Mouse (Mus musculus) kidney, postnatal 0 days (tissue): ENCODE measurements around the gene Casc3. TPM values are rescaled to one million over a fixed set of nuclear protein-coding genes. Genes with fewer than 3 reads are reported as not detected.

Source experiments
- ATAC-seq: fragments of 200-750 bp; cut with Nextera tagmentation; replicated peaks from 2 replicates; pipeline ENCODE4 v1.8.0; 2017; ENCODE audit warnings: low read depth, moderate number of reproducible peaks, moderate TSS enrichment, moderate library complexity; ENCODE audit not compliant: low FRiP score
- DNase-seq: peaks from one replicate; pipeline ENCODE4 v3.0.0-alpha.2; 2016; ENCODE audit warnings: low spot score
- H3K27ac ChIP-seq: fragments of 300-500 bp; sonication (generic); 2 replicates; pipeline ENCODE4 v1.5.1; 2014; ENCODE audit warnings: mild to moderate bottlenecking
- H3K27me3 ChIP-seq: fragments of 300-500 bp; sonication (generic); 2 replicates; pipeline ENCODE4 v1.6.1; 2014; ENCODE audit warnings: low read length, mixed read lengths; ENCODE audit not compliant: insufficient read depth
- H3K36me3 ChIP-seq: fragments of 300-500 bp; sonication (generic); 2 replicates; pipeline ENCODE4 v1.6.1; 2014; ENCODE audit warnings: low read length, mixed read lengths; ENCODE audit not compliant: insufficient read depth
- H3K4me1 ChIP-seq: fragments of 300-500 bp; sonication (generic); replicated peaks from 2 replicates; pipeline ENCODE4 v1.6.1; 2014; ENCODE audit warnings: antibody characterized with exemption, low read length, mixed read lengths; ENCODE audit not compliant: insufficient read depth
- H3K4me2 ChIP-seq: fragments of 300-500 bp; sonication (generic); 2 replicates; pipeline ENCODE4 v1.6.1; 2014; ENCODE audit warnings: mild to moderate bottlenecking, low read length, moderate library complexity, mixed read lengths
- H3K4me3 ChIP-seq: fragments of 300-500 bp; sonication (generic); replicated peaks from 2 replicates; pipeline ENCODE4 v1.5.1; 2014; ENCODE audit warnings: low read depth, low read length
- H3K9ac ChIP-seq: fragments of 300-500 bp; sonication (generic); 2 replicates; pipeline ENCODE4 v1.6.1; 2014; ENCODE audit warnings: low read depth, low read length
- H3K9me3 ChIP-seq: fragments of 300-500 bp; sonication (generic); replicated peaks from 2 replicates; pipeline ENCODE4 v1.6.1; 2016; ENCODE audit warnings: low read length, inconsistent platforms, mixed read lengths
- CTCF ChIP-seq: IDR thresholded peaks from 2 replicates; pipeline ENCODE4 v1.5.1; 2016; ENCODE audit warnings: antibody characterized with exemption, low read depth, mild to moderate bottlenecking, moderate library complexity
- WGBS: fragments of 180-500 bp; shearing (Covaris S2); extraction: QIAGEN DNeasy Blood & Tissue Kit; methylation state at CpG from one replicate; pipeline ENCODE4 v1.1.7; 2014; 5-methylcytosine and 5-hydroxymethylcytosine counted together
- polyA plus RNA-seq: library from polyadenylated mRNA; unstranded; fragments of >200 nt; fragmentation: Nextera tagmentation; extraction: Ambion mirVana; gene quantifications from 2 replicates; pipeline ENCODE4 v1.2.1, GENCODE M21; 2015

Casc3 gene
- polyA plus RNA-seq, 1 experiment from 2014 or later: 25.7 TPM

GRCm38 (mm10) chr11:98783236-98783696 is 21.4 kb upstream of the Casc3 start:
- Histone ChIP-seq H3K9me3 (no peaks in the 10 kb centered on the region), H3K9ac (peak overlapping the region; percentile 31; the same call in 1 of the 2 replicates), H3K36me3 (no peaks in the 10 kb centered on the region), H3K27me3 (no peaks in the 10 kb centered on the region), H3K4me1 (peaks cover 61% of the 10 kb centered on the region), H3K4me3 (0 out of 2 replicates have a peak overlapping the region, but pooled peaks have one; percentile 4), H3K27ac (peak overlapping the region; percentile 99), H3K4me2 (peak overlapping the region; percentile 41)
- DNase-seq: peak; percentile 97
- TF ChIP-seq CTCF: no peak
- WGBS: under 1% methylated on average over 20 of the region's 20 CpGs
- peak; percentile 72 for ATAC-seq

DNA sequence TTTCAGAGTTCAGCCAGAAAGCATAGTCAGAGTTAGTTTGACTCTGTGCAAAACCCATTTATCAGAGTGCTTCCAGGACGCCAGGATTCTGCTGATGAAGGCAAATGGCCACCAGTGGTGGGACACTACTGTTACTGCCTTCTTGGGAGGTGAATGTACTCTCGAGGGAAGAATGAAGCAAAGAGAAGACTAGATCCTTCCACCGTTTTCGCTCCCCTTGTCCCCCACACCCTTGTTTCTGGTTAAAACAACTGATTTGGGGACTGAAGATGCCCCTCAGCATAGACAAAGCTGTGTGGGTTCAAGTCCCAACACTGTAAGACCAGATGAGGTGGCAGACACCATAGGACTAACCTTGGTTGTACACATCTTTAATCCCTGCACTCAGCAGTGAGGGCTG is 20.6 kb upstream of the Casc3 start:
- Histone ChIP-seq H3K4me2 (no peak overlapping the region), H3K9ac (no peak overlapping the region), H3K4me1 (peaks cover 63% of the 10 kb centered on the region)

GRCm38 (mm10) chr11:98785214-98785613 is 19.5 kb upstream of the Casc3 start:
- no peak overlapping the region for H3K9ac ChIP-seq
- WGBS: 36% methylated on average over 10 of the region's 10 CpGs
- ATAC-seq (no peak), DNase-seq (no peak)
- H3K27me3 ChIP-seq: no peaks in the 10 kb centered on the region
- no peak for TF ChIP-seq CTCF
- 0 out of 2 replicates have a peak overlapping the region, but pooled peaks have one; percentile 53 for H3K4me2 ChIP-seq
- no peak overlapping the region for H3K4me3 ChIP-seq
- H3K27ac ChIP-seq: peak overlapping the region; percentile 99
- H3K9me3 ChIP-seq: no peaks in the 10 kb centered on the region
- H3K36me3 ChIP-seq: no peaks in the 10 kb centered on the region
- peaks cover 61% of the 10 kb centered on the region for H3K4me1 ChIP-seq

More for the DNA sequence above, 20.6 kb upstream of the Casc3 start:
- Histone ChIP-seq H3K9me3 (no peaks in the 10 kb centered on the region), H3K27ac (peak overlapping the region; percentile 99), H3K4me3 (no peak overlapping the region), H3K27me3 (no peaks in the 10 kb centered on the region), H3K36me3 (no peaks in the 10 kb centered on the region)
- ATAC-seq: no peak
- no peak for TF ChIP-seq CTCF
- WGBS: 61% methylated on average over 4 of the region's 4 CpGs
- no peak for DNase-seq

DNA sequence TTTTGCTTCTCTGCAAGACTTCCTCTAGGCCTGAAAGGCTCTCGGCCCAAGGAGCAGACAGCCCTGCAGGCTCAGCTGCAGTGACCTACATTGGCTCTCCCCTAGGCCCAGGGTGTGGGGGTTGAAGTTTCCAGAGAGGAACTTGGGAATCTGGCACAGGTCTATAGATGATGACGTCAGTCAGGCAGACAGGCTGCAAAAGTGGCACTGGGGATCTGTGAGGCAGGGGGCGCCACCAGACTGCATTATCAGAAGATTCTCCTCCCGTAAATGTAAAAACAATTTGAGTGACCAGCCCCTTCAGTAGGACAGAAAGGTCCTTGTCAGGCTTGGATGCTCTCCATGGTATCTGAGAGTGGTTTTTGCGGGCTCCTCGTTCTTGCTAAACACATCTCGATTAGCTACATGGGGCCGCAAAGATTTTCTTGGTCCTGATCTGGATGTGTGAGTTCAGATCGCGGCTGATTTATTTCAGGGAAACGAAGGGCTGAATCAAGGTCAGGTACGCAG is 18.9 kb upstream of the Casc3 start:
- 2% methylated on average over 12 of the region's 12 CpGs for WGBS
- H3K4me3 ChIP-seq: 0 out of 2 replicates have a peak overlapping the region, but pooled peaks have one; percentile 1

DNA sequence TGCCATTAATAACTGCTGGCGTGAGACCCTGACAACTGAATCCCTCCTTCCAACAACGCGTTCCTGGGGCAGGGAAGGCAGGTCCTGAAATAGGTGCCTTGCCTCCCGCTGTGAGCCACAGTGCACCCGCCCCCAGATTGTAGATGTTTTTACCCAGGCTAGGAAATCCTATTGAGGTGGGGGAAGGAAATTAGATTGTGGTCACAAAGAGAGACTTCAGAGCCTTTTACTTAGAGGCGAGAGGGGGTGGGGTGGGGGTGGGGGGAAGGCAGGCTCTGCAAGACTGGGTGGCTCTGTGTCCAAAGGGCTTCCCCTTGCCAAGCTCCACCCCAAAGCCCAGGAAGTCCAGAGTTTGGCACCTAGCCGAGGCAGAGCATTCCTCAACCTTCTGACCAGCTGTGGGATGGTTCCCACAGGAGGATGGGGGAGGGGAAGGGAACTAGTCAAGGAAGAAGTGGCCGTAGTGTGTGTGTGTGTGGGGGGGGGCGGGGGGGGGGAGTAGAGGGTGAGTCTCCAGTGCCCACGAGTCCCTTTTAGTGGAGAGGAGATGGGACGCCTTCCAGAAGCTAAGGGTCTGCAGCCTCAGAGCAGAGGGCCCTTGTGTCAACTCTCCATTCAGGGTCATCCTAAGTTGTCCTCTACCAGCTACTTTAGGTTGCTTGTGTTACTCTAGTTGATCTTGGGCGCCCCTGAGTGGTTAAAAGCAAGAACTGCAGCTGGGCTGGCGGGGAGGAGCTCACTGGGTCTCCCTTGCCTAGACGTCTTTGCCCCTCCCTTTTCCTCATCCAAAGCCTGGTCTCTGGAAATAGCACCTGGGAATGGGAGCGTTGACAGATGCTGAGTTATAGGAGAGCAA is 18.1 kb upstream of the Casc3 start:
- 0% methylated on average over 14 of the region's 15 CpGs for WGBS
- peak overlapping the region; percentile 40; the same call in 1 of the 2 replicates for H3K9ac ChIP-seq
- peak overlapping the region; percentile 99 for H3K27ac ChIP-seq
- TF ChIP-seq CTCF: peak; percentile 93
- H3K4me2 ChIP-seq: peak overlapping the region; percentile 53
- peaks cover 56% of the 10 kb centered on the region for H3K4me1 ChIP-seq
- 0 out of 2 replicates have a peak overlapping the region, but pooled peaks have one; percentile 1 for H3K4me3 ChIP-seq
- no peaks in the 10 kb centered on the region for H3K9me3 ChIP-seq
- ATAC-seq (peak; percentile 77), DNase-seq (peak; percentile 98)
- no peaks in the 10 kb centered on the region for H3K27me3 ChIP-seq
- no peaks in the 10 kb centered on the region for H3K36me3 ChIP-seq

More for the DNA sequence above, 18.9 kb upstream of the Casc3 start:
- Histone ChIP-seq H3K9ac (peak overlapping the region; percentile 40; the same call in 1 of the 2 replicates), H3K27me3 (no peaks in the 10 kb centered on the region), H3K9me3 (no peaks in the 10 kb centered on the region), H3K27ac (peak overlapping the region; percentile 99), H3K36me3 (no peaks in the 10 kb centered on the region), H3K4me1 (peaks cover 60% of the 10 kb centered on the region), H3K4me2 (peak overlapping the region; percentile 53)
- DNase-seq (peak; percentile 94), ATAC-seq (no peak)
- TF ChIP-seq CTCF: peak; percentile 71

- 29% methylated on average over 7 of the region's 7 CpGs for WGBS
- no peak for TF ChIP-seq CTCF
- no peak for DNase-seq
Measured at GRCm38 (mm10) chr11:98787229-98787628, 17.5 kb upstream of the Casc3 start.

More at GRCm38 (mm10) chr11:98787229-98787628, 17.5 kb upstream of the Casc3 start:
- H3K27ac ChIP-seq: peak overlapping the region; percentile 99
- ATAC-seq: no peak
- no peak overlapping the region for H3K9ac ChIP-seq
- no peaks in the 10 kb centered on the region for H3K36me3 ChIP-seq
- peak overlapping the region; percentile 53; the same call in 1 of the 2 replicates for H3K4me2 ChIP-seq
- H3K4me1 ChIP-seq: peaks cover 50% of the 10 kb centered on the region
- H3K4me3 ChIP-seq: no peak overlapping the region
- H3K9me3 ChIP-seq: no peaks in the 10 kb centered on the region
- H3K27me3 ChIP-seq: no peaks in the 10 kb centered on the region
